Mouse (Mus musculus): ENCODE results near the gene Mta1. TPM values are rescaled to one million over a fixed set of nuclear protein-coding genes. Genes with fewer than 3 reads are reported as not detected.

Gene Mta1
- polyA plus RNA-seq, 1 experiment = 101 TPM

DNA sequence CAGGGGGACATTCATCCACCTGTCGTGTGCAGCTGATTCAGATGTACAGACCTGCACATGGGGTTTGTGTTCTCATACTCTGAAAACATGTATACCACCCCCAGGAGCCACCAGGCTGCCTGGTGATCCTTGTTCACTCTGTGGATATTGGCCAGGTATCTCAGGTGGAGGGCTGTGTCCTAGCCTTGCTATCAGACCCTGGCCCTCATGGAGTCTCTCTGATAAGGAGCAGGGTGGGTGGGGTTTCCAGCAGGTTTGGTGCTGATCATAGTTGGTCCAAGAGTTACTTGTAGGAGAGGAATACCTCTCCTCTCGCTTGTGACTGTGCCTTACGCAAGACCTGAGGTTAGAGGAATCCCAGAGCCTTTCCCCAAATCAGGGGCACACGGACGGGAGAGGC lies 37.9 kb upstream of the Mta1 start:
- H3ac ChIP-seq (ENCODE audit: control insufficient read depth, insufficient read length) = no peak overlapping the region
- H3K27me3 ChIP-seq (ENCODE audit: control insufficient read depth, insufficient read depth, insufficient read length) = no peaks in the 10 kb centered on the region
- H3K36me3 ChIP-seq (ENCODE audit: control insufficient read depth, insufficient read depth) = peaks cover 46% of the 10 kb centered on the region
- H3K4me2 ChIP-seq (ENCODE audit: low read depth) = no peak overlapping the region
- peaks cover 4% of the 10 kb centered on the region for H3K79me2 ChIP-seq (ENCODE audit: control insufficient read depth, insufficient read depth)
- no peak for TF ChIP-seq TCF3 (IDR thresholded peaks at IDR 0.05; ENCODE audit: insufficient read length, low read depth)
- TF ChIP-seq MYOD1 (IDR thresholded peaks at IDR 0.05; ENCODE audit: control insufficient read depth in 1 of 3, insufficient read length in 2 of 3, low read depth in 2 of 3) = no peak
- TF ChIP-seq MAX (IDR thresholded peaks at IDR 0.05; ENCODE audit: low read depth) = no peak
- no peak for TF ChIP-seq MYOG (IDR thresholded peaks at IDR 0.05; ENCODE audit: control insufficient read depth in 1 of 3, insufficient read depth in 1 of 3, insufficient read length in 2 of 3, low read depth in 2 of 3)
- TF ChIP-seq POLR2A (IDR thresholded peaks at IDR 0.05; ENCODE audit: insufficient read length, low read depth) = no peak
- no peak for TF ChIP-seq SRF (IDR thresholded peaks at IDR 0.05; ENCODE audit: control insufficient read depth, insufficient read length, low read depth)
- TF ChIP-seq USF1 (IDR thresholded peaks at IDR 0.05; ENCODE audit: low read depth) = no peak
- TF ChIP-seq CEBPB (IDR thresholded peaks at IDR 0.05; ENCODE audit: insufficient read depth, poor library complexity, severe bottlenecking) = no peak
- no peak for TF ChIP-seq REST (IDR thresholded peaks at IDR 0.05; ENCODE audit: insufficient read depth, insufficient read length)
- no peak for TF ChIP-seq POLR2AphosphoS2 (IDR thresholded peaks at IDR 0.05; ENCODE audit: insufficient read length, low read depth)
- no peak for TF ChIP-seq TCF12 (IDR thresholded peaks at IDR 0.05; ENCODE audit: insufficient read depth, poor library complexity, severe bottlenecking)
- no peak for TF ChIP-seq E2F4 (IDR thresholded peaks at IDR 0.05; ENCODE audit: insufficient read depth)
- no peak overlapping the region for H3K4me3 ChIP-seq

DNA sequence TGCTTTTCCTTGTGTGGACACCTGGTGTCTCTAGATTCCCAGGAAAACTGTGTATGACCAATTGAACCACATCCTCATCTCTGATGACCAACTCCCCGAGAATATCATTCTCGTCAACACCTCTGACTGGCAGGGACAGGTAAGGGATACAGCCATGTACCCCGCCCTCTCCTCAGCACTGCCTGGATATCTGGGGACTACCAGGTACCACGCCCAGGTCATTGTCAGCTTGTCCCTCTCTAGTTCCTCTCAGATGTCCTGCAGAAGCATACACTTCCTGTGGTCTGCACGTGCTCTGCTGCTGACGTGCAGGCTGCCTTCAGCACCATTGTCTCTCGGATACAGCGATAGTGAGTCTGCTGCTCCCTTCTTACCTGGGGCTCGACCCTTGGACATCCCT lies 36.5 kb upstream of the Mta1 start:
- Histone ChIP-seq H3ac (ENCODE audit: control insufficient read depth, insufficient read length) (no peak overlapping the region), H3K36me3 (ENCODE audit: control insufficient read depth, insufficient read depth) (peaks cover 40% of the 10 kb centered on the region), H3K4me3 (no peak overlapping the region), H3K79me2 (ENCODE audit: control insufficient read depth, insufficient read depth) (peaks cover 4% of the 10 kb centered on the region), H3K27me3 (ENCODE audit: control insufficient read depth, insufficient read depth, insufficient read length) (no peaks in the 10 kb centered on the region), H3K4me2 (ENCODE audit: low read depth) (peak overlapping the region; percentile 42)
- TF ChIP-seq MYOG (IDR thresholded peaks at IDR 0.05; ENCODE audit: control insufficient read depth in 1 of 3, insufficient read depth in 1 of 3, insufficient read length in 2 of 3, low read depth in 2 of 3) (peak in 1 of 3 experiments; percentile 2), TCF3 (IDR thresholded peaks at IDR 0.05; ENCODE audit: insufficient read length, low read depth) (no peak), POLR2AphosphoS2 (IDR thresholded peaks at IDR 0.05; ENCODE audit: insufficient read length, low read depth) (peak; percentile 59), MAX (IDR thresholded peaks at IDR 0.05; ENCODE audit: low read depth) (no peak), MYOD1 (IDR thresholded peaks at IDR 0.05; ENCODE audit: control insufficient read depth in 1 of 3, insufficient read length in 2 of 3, low read depth in 2 of 3) (peak in 1 of 3 experiments; percentile 73), CEBPB (IDR thresholded peaks at IDR 0.05; ENCODE audit: insufficient read depth, poor library complexity, severe bottlenecking) (no peak)

DNA sequence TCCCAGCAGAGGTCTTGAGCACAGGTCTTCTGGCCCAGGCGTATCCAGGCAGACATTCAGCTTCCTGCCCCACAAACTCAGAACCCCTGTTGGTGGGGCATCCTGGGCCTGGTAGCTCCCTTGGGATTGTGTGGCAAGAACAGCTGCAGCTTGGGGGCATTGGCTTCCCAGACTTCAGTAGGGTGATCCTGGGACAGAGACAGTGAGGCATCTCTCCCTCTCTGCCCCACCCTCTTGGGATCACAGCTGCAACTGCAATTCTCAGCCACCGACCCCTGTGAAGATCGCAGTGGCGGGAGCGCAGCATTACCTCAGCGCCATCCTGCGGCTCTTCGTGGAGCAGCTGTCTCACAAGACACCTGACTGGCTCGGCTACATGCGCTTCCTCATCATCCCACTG lies 35.9 kb upstream of the Mta1 start:
- H3K4me3 ChIP-seq = no peak overlapping the region
- TF ChIP-seq E2F4 (IDR thresholded peaks at IDR 0.05; ENCODE audit: insufficient read depth) (no peak), TCF12 (IDR thresholded peaks at IDR 0.05; ENCODE audit: insufficient read depth, poor library complexity, severe bottlenecking) (peak; percentile 94), CEBPB (IDR thresholded peaks at IDR 0.05; ENCODE audit: insufficient read depth, poor library complexity, severe bottlenecking) (no peak), POLR2AphosphoS2 (IDR thresholded peaks at IDR 0.05; ENCODE audit: insufficient read length, low read depth) (peak; percentile 63), MYOD1 (IDR thresholded peaks at IDR 0.05; ENCODE audit: control insufficient read depth in 1 of 3, insufficient read length in 2 of 3, low read depth in 2 of 3) (peak; percentile 93 to 99 (median 98)), MAX (IDR thresholded peaks at IDR 0.05; ENCODE audit: low read depth) (no peak), USF1 (IDR thresholded peaks at IDR 0.05; ENCODE audit: low read depth) (no peak), POLR2A (IDR thresholded peaks at IDR 0.05; ENCODE audit: insufficient read length, low read depth) (peak; percentile 38), MYOG (IDR thresholded peaks at IDR 0.05; ENCODE audit: control insufficient read depth in 1 of 3, insufficient read depth in 1 of 3, insufficient read length in 2 of 3, low read depth in 2 of 3) (peak; percentile 93 to 98 (median 97)), TCF3 (IDR thresholded peaks at IDR 0.05; ENCODE audit: insufficient read length, low read depth) (peak; percentile 87), SRF (IDR thresholded peaks at IDR 0.05; ENCODE audit: control insufficient read depth, insufficient read length, low read depth) (peak; percentile 24), REST (IDR thresholded peaks at IDR 0.05; ENCODE audit: insufficient read depth, insufficient read length) (no peak)
- H3K4me2 ChIP-seq (ENCODE audit: low read depth) = peak overlapping the region; percentile 42
- peaks cover 35% of the 10 kb centered on the region for H3K36me3 ChIP-seq (ENCODE audit: control insufficient read depth, insufficient read depth)
- peaks cover 4% of the 10 kb centered on the region for H3K79me2 ChIP-seq (ENCODE audit: control insufficient read depth, insufficient read depth)
- H3K27me3 ChIP-seq (ENCODE audit: control insufficient read depth, insufficient read depth, insufficient read length) = no peaks in the 10 kb centered on the region
- H3ac ChIP-seq (ENCODE audit: control insufficient read depth, insufficient read length) = no peak overlapping the region

DNA sequence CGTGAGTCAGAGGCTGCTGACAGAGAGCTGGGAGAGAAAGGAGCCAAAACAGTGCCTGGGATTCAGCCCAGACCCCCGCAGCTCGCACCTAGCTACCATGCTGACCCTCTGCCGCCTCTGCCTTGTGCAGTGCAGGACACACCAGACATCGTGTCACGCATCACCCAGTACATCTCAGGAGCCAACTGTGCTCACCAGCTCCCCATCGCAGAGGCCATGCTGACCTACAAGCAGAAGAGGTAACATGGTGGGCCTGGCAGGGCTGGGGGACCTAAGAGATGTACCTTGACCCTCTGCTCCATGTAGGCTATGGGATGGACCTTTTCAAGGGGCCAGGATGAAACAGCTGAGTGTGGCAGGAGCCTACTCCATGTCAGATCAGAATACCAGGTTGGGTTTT lies 34.4 kb upstream of the Mta1 start:
- TF ChIP-seq POLR2A (IDR thresholded peaks at IDR 0.05; ENCODE audit: insufficient read length, low read depth) = peak; percentile 30
- TF ChIP-seq E2F4 (IDR thresholded peaks at IDR 0.05; ENCODE audit: insufficient read depth) = no peak
- TF ChIP-seq POLR2AphosphoS2 (IDR thresholded peaks at IDR 0.05; ENCODE audit: insufficient read length, low read depth) = peak; percentile 48
- no peak for TF ChIP-seq MAX (IDR thresholded peaks at IDR 0.05; ENCODE audit: low read depth)
- no peak for TF ChIP-seq MYOD1 (IDR thresholded peaks at IDR 0.05; ENCODE audit: control insufficient read depth in 1 of 3, insufficient read length in 2 of 3, low read depth in 2 of 3)
- TF ChIP-seq USF1 (IDR thresholded peaks at IDR 0.05; ENCODE audit: low read depth) = no peak
- no peak overlapping the region for H3K4me2 ChIP-seq (ENCODE audit: low read depth)
- no peaks in the 10 kb centered on the region for H3K27me3 ChIP-seq (ENCODE audit: control insufficient read depth, insufficient read depth, insufficient read length)
- H3ac ChIP-seq (ENCODE audit: control insufficient read depth, insufficient read length) = no peak overlapping the region
- H3K36me3 ChIP-seq (ENCODE audit: control insufficient read depth, insufficient read depth) = peaks cover 35% of the 10 kb centered on the region
- H3K4me3 ChIP-seq = no peak overlapping the region
- H3K79me2 ChIP-seq (ENCODE audit: control insufficient read depth, insufficient read depth) = peaks cover 4% of the 10 kb centered on the region

DNA sequence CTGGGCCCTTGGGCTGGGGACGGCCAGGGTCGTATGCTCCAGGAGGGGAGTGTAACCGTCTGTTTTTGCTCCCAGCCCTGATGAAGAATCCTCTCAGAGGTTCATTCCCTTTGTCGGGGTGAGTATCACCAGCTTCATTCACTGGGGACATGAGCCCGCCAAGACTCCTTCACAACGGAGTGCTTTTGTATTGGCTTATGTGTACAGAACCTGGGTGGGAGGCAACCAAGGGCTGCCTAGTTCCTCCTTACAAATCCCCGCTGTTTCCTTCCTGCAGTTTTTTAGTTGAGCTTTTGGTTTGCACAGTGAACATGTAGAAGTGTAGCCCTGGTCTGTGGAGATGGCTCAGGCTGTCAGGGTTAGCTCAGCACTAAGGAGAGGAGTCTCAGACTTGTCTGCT lies 30.1 kb upstream of the Mta1 start:
- H3K4me2 ChIP-seq (ENCODE audit: low read depth) = no peak overlapping the region
- H3K79me2 ChIP-seq (ENCODE audit: control insufficient read depth, insufficient read depth) = no peaks in the 10 kb centered on the region
- no peak overlapping the region for H3ac ChIP-seq (ENCODE audit: control insufficient read depth, insufficient read length)
- peaks cover 53% of the 10 kb centered on the region for H3K36me3 ChIP-seq (ENCODE audit: control insufficient read depth, insufficient read depth)
- H3K27me3 ChIP-seq (ENCODE audit: control insufficient read depth, insufficient read depth, insufficient read length) = no peaks in the 10 kb centered on the region
- no peak overlapping the region for H3K4me3 ChIP-seq
- no peak for TF ChIP-seq E2F4 (IDR thresholded peaks at IDR 0.05; ENCODE audit: insufficient read depth)
- no peak for TF ChIP-seq POLR2AphosphoS2 (IDR thresholded peaks at IDR 0.05; ENCODE audit: insufficient read length, low read depth)
- no peak for TF ChIP-seq USF1 (IDR thresholded peaks at IDR 0.05; ENCODE audit: low read depth)
- no peak for TF ChIP-seq REST (IDR thresholded peaks at IDR 0.05; ENCODE audit: insufficient read depth, insufficient read length)
- no peak for TF ChIP-seq POLR2A (IDR thresholded peaks at IDR 0.05; ENCODE audit: insufficient read length, low read depth)
- TF ChIP-seq CEBPB (IDR thresholded peaks at IDR 0.05; ENCODE audit: insufficient read depth, poor library complexity, severe bottlenecking) = no peak
- no peak for TF ChIP-seq MYOG (IDR thresholded peaks at IDR 0.05; ENCODE audit: control insufficient read depth in 1 of 3, insufficient read depth in 1 of 3, insufficient read length in 2 of 3, low read depth in 2 of 3)
- no peak for TF ChIP-seq MYOD1 (IDR thresholded peaks at IDR 0.05; ENCODE audit: control insufficient read depth in 1 of 3, insufficient read length in 2 of 3, low read depth in 2 of 3)
- no peak for TF ChIP-seq TCF12 (IDR thresholded peaks at IDR 0.05; ENCODE audit: insufficient read depth, poor library complexity, severe bottlenecking)
- no peak for TF ChIP-seq TCF3 (IDR thresholded peaks at IDR 0.05; ENCODE audit: insufficient read length, low read depth)
- TF ChIP-seq SRF (IDR thresholded peaks at IDR 0.05; ENCODE audit: control insufficient read depth, insufficient read length, low read depth) = no peak
- no peak for TF ChIP-seq MAX (IDR thresholded peaks at IDR 0.05; ENCODE audit: low read depth)
